Mouse (Mus musculus): ENCODE data around the gene Brd2.
A peak's percentile ranks its signal among the peaks of the same experiment; 100 is the strongest.

Gene Brd2

GRCm38 (mm10) chr17:34079002-34079401 lies 43.4 kb downstream of the Brd2 start:
- no peak for DNase-seq

DNA sequence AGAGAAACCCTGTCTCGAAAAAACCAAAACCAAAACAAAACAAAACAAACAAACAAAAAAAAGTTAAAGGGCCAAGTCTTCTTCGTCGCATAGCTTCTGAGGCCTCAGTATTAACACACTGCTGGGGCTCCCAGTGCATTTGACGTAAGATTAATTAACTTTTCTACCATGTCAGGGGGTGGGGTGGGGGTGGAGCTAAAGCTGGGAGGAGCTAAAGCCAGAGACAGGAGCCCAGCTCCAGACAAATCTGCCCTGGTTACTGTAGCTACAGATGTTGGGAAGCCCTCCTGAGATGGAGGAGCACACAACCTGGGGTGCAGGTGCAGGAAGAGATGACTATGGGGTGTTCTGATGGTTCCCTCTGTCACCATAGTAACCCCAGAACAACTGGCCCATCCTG lies 44.3 kb downstream of the Brd2 start:
- DNase-seq: no peak

DNA sequence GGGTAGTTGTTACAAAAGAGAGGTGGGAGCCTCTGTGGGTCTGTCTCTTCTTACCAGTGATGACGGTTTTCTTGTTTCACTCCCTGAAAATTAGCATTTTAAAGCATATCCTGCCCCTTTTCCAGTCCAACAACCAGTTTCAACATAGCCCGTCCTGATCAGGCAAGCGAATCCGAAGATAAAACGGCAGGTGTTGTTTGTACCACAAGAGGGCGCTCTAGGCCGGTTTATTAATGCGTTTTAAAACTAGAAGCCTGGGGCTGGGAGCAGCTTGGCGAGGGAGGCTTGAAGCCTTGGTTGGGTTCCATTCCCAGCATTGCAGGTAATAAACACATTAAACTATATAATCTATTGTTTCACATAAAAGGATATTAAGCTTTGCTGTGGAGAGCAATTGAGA lies 44.9 kb downstream of the Brd2 start:
- DNase-seq: peak; percentile 70

- DNase-seq: peak; percentile 82
Measured at GRCm38 (mm10) chr17:34075271-34075670, 47.2 kb downstream of the Brd2 start.

DNA sequence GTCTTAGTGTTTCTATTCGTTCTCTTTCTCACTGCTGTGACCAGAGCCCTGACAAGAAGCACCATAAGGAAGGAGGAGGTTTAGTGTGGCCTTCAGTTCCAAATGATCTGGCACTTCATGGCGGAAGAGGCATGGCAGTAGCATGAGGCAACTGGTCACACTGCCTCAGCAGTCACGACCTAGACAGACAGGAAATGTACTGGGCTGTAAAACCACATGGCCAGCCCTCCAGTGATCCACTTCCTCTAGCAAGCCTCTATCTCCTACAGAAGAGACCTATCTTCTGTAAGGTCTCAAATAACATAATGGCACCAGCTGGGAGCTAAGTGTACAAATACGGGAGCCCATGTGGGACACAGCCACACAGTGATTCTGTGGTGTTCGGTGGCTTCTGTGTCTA lies 50.3 kb downstream of the Brd2 start:
- DNase-seq: no peak

DNA sequence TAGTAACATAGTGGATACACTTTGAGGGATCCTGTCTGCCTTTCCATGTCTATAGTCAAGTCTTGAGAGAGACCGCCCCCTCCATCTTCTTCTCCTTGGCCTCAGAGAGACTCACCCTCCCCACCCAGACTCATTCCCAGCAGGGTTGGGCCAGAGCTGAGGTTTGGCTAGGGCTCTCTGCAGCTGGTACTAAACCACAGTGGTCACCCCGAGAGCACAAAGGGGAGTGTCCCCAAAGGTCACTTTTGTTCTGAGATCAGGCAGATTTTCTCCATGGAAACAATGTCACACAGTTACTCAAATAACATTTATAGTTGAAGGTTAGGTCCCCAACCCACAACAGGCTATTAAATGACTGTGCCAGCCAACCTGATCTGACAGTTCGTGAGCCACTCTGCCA lies 53.6 kb downstream of the Brd2 start:
- DNase-seq: no peak
